Mouse (Mus musculus) embryonic fibroblast, embryonic 13.5 days (primary cell): ENCODE data around the gene Ncoa3.

ENCODE experiments used
- CTCF ChIP-seq: IDR thresholded peaks from 2 replicates; pipeline ENCODE4 v1.5.1; 2011; ENCODE audit warnings: mild to moderate bottlenecking, control low read depth, low read length, moderate library complexity, borderline replicate concordance; ENCODE audit not compliant: insufficient read depth
- POLR2A ChIP-seq: IDR thresholded peaks from 2 replicates; pipeline ENCODE4 v1.6.1; 2011; ENCODE audit warnings: low read depth, mild to moderate bottlenecking, control low read depth, low read length, moderate library complexity

DNA sequence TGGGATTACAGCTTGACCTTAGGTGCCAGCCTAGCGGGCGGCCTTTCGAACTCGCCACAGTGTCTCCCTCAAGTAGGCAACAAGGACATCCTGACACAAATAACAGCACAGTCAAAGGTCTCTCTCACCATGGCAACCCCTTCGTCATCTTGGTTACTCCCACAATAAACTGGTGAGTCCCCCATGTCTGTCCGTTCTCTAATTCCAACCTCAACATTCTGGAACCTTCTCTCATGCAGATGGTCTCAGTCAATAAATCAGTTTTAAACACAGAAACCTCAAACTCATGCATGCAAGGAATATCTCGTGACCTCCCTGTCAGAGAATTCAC lies 123.8 kb downstream of the Ncoa3 start:
- TF ChIP-seq CTCF, result no peak
- TF ChIP-seq POLR2A, result no peak
